Mouse (Mus musculus) CH12.LX (cell line): ENCODE measurements at regions not wholly inside any gene's neighbourhood (a gene's known extent, or its start where the extent isn't known, plus 50 kb on each side); places are given as distances from the start of the nearest gene placed in this dataset.

Experiments used
- CTCF ChIP-seq, 2 experiments: IDR thresholded peaks in 1 of 2; conservative IDR thresholded peaks in 1 of 2; 2 replicates each; pipeline ENCODE4 v1.5.1; 2011 to 2012; ENCODE audit warnings: low read depth in 2 of 2, low read length in 2 of 2, improper control_type of control experiment in 1 of 2, inconsistent platforms in 1 of 2, mild to moderate bottlenecking in 1 of 2, moderate library complexity in 1 of 2
- E2F4 ChIP-seq: IDR thresholded peaks from 2 replicates; pipeline ENCODE4 v1.6.1; 2011; ENCODE audit warnings: low read depth, low read length, improper control_type of control experiment; ENCODE audit not compliant: insufficient replicate concordance
- HCFC1 ChIP-seq: IDR thresholded peaks from 2 replicates; pipeline ENCODE4 v1.6.1; 2012; ENCODE audit warnings: low read depth, mild to moderate bottlenecking, inconsistent platforms, low read length, improper control_type of control experiment
- POLR2A ChIP-seq: IDR thresholded peaks from 2 replicates; pipeline ENCODE4 v1.6.1; 2011; ENCODE audit warnings: low read depth, mild to moderate bottlenecking, improper control_type of control experiment, low read length

- TF ChIP-seq E2F4 (no peak), POLR2A (no peak), CTCF (conservative IDR thresholded peaks at IDR 0.05 in 1 of 2, IDR thresholded peaks at IDR 0.05 in 1 of 2; ENCODE audit: low read depth in 2 of 2, low read length in 2 of 2) (no peak), HCFC1 (no peak)
Measured at GRCm38 (mm10) chr17:82664352-82664751, 550.7 kb upstream of the Pkdcc start.
